Mouse (Mus musculus): ENCODE results near the gene Prkar2a. TPM values are rescaled to one million over a fixed set of nuclear protein-coding genes. Genes with fewer than 3 reads are reported as not detected.

Prkar2a gene
- polyA plus RNA-seq, 1 experiment from 2014 or later = 28.8 TPM

GRCm38 (mm10) chr9:108787080-108787479 is 98.0 kb downstream of the Prkar2a start:
- Histone ChIP-seq H3K27me3 (ENCODE audit: control insufficient read depth, insufficient read depth, low read length) (no peaks in the 10 kb centered on the region), H3K36me3 (ENCODE audit: control insufficient read depth, insufficient read depth, low read length) (peaks cover 13% of the 10 kb centered on the region; the same call in 1 of the 2 replicates), H3K9me3 (ENCODE audit: control insufficient read depth, low read length) (no peaks in the 10 kb centered on the region), H3K4me3 (ENCODE audit: low read length) (no peak overlapping the region), H3K4me1 (ENCODE audit: control insufficient read depth, insufficient read depth, low read length) (peaks cover 33% of the 10 kb centered on the region), H3K9ac (ENCODE audit: low read depth, low read length) (no peak overlapping the region), H3K4me2 (replicated peaks; ENCODE audit: low read depth, low read length) (no peak overlapping the region), H3K27ac (ENCODE audit: low read depth, low read length) (no peak overlapping the region)
- 89% methylated on average over 2 of the region's 2 CpGs for WGBS
- no peak for ATAC-seq (ENCODE audit: low FRiP score, low TSS enrichment)

DNA sequence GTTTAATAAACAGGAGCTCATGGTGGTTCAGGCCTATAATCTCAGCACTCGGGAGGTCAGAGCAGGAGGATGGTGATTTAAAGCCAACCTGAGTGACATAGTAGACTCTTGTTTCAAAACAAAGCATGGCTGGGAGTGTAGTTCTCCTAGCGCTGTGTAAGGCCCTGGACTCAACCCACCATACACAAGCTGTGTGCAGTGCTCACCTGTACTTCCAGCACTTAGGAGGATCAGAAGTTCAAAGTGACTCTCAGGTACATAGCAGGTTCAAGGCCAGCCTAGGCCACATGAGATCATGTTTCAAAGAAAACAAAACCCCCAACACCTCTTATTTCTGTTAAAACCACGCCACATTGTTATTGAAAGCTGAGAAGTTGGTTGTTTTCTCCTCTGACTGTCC is 99.6 kb downstream of the Prkar2a start:
- no peaks in the 10 kb centered on the region for H3K27me3 ChIP-seq (ENCODE audit: control insufficient read depth, insufficient read depth, low read length)
- 33% methylated on average over 3 of the region's 3 CpGs for WGBS
- no peak for ATAC-seq (ENCODE audit: low FRiP score, low TSS enrichment)
- no peak overlapping the region for H3K9ac ChIP-seq (ENCODE audit: low read depth, low read length)
- no peak overlapping the region for H3K4me3 ChIP-seq (ENCODE audit: low read length)
- no peak overlapping the region for H3K4me2 ChIP-seq (replicated peaks; ENCODE audit: low read depth, low read length)
- H3K4me1 ChIP-seq (ENCODE audit: control insufficient read depth, insufficient read depth, low read length) = peaks cover 44% of the 10 kb centered on the region
- H3K36me3 ChIP-seq (ENCODE audit: control insufficient read depth, insufficient read depth, low read length) = peaks cover 13% of the 10 kb centered on the region; the same call in 1 of the 2 replicates
- no peak overlapping the region for H3K27ac ChIP-seq (ENCODE audit: low read depth, low read length)
- no peaks in the 10 kb centered on the region for H3K9me3 ChIP-seq (ENCODE audit: control insufficient read depth, low read length)

DNA sequence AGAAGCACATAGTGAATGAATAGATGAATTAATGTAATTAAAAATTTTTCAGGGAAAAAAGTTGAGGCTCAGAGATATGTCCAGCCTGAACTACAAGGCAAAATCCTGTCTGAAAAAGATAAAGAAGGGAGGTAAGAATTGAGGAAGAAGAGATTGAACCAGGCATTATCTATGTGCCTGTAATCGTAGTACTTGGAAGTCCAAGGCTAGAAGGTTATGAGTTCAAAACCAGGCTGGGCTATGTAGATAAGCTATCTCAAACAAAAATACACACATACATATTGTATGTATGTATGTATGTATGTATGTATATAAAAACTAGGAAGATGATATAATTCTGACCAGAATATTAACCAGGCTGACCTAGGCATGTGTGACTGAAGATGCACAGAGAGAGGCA is 103.2 kb downstream of the Prkar2a start:
- H3K4me2 ChIP-seq (replicated peaks; ENCODE audit: low read depth, low read length) = no peak overlapping the region
- no peaks in the 10 kb centered on the region for H3K9me3 ChIP-seq (ENCODE audit: control insufficient read depth, low read length)
- H3K36me3 ChIP-seq (ENCODE audit: control insufficient read depth, insufficient read depth, low read length) = peaks cover 21% of the 10 kb centered on the region
- H3K4me1 ChIP-seq (ENCODE audit: control insufficient read depth, insufficient read depth, low read length) = peaks cover 51% of the 10 kb centered on the region
- WGBS = 85% methylated on average over 1 of the region's 1 CpGs
- H3K9ac ChIP-seq (ENCODE audit: low read depth, low read length) = no peak overlapping the region
- no peak overlapping the region for H3K27ac ChIP-seq (ENCODE audit: low read depth, low read length)
- ATAC-seq (ENCODE audit: low FRiP score, low TSS enrichment) = no peak
- H3K4me3 ChIP-seq (ENCODE audit: low read length) = no peak overlapping the region
- H3K27me3 ChIP-seq (ENCODE audit: control insufficient read depth, insufficient read depth, low read length) = no peaks in the 10 kb centered on the region

- H3K27ac ChIP-seq (ENCODE audit: low read depth, low read length) = no peak overlapping the region
- no peaks in the 10 kb centered on the region for H3K27me3 ChIP-seq (ENCODE audit: control insufficient read depth, insufficient read depth, low read length)
- 58% methylated on average over 3 of the region's 3 CpGs for WGBS
- no peaks in the 10 kb centered on the region for H3K9me3 ChIP-seq (ENCODE audit: control insufficient read depth, low read length)
- no peak overlapping the region for H3K4me3 ChIP-seq (ENCODE audit: low read length)
- peaks cover 24% of the 10 kb centered on the region for H3K36me3 ChIP-seq (ENCODE audit: control insufficient read depth, insufficient read depth, low read length)
- H3K9ac ChIP-seq (ENCODE audit: low read depth, low read length) = no peak overlapping the region
- ATAC-seq (ENCODE audit: low FRiP score, low TSS enrichment) = no peak
- no peak overlapping the region for H3K4me2 ChIP-seq (replicated peaks; ENCODE audit: low read depth, low read length)
- peaks cover 48% of the 10 kb centered on the region for H3K4me1 ChIP-seq (ENCODE audit: control insufficient read depth, insufficient read depth, low read length)
Observed at GRCm38 (mm10) chr9:108792730-108793129, 103.6 kb downstream of the Prkar2a start.

GRCm38 (mm10) chr9:108795281-108795680 is 106.2 kb downstream of the Prkar2a start:
- H3K9me3 ChIP-seq (ENCODE audit: control insufficient read depth, low read length) = no peaks in the 10 kb centered on the region
- H3K9ac ChIP-seq (ENCODE audit: low read depth, low read length) = no peak overlapping the region
- no peak for ATAC-seq (ENCODE audit: low FRiP score, low TSS enrichment)
- no peaks in the 10 kb centered on the region for H3K27me3 ChIP-seq (ENCODE audit: control insufficient read depth, insufficient read depth, low read length)
- H3K4me1 ChIP-seq (ENCODE audit: control insufficient read depth, insufficient read depth, low read length) = peaks cover 45% of the 10 kb centered on the region
- H3K36me3 ChIP-seq (ENCODE audit: control insufficient read depth, insufficient read depth, low read length) = peaks cover 48% of the 10 kb centered on the region
- peak overlapping the region; percentile 26 for H3K4me2 ChIP-seq (replicated peaks; ENCODE audit: low read depth, low read length)
- H3K4me3 ChIP-seq (ENCODE audit: low read length) = no peak overlapping the region
- 39% methylated on average over 2 of the region's 2 CpGs for WGBS
- H3K27ac ChIP-seq (ENCODE audit: low read depth, low read length) = peak overlapping the region; percentile 51; the same call in 1 of the 2 replicates

GRCm38 (mm10) chr9:108795762-108796161 is 106.6 kb downstream of the Prkar2a start:
- no peak overlapping the region; the same call in 1 of the 2 replicates for H3K4me3 ChIP-seq (ENCODE audit: low read length)
- peak; percentile 68 for ATAC-seq (ENCODE audit: low FRiP score, low TSS enrichment)
- H3K36me3 ChIP-seq (ENCODE audit: control insufficient read depth, insufficient read depth, low read length) = peaks cover 49% of the 10 kb centered on the region
- 0 out of 2 replicates have a peak overlapping the region, but pooled peaks have one; percentile 34 for H3K9ac ChIP-seq (ENCODE audit: low read depth, low read length)
- H3K27me3 ChIP-seq (ENCODE audit: control insufficient read depth, insufficient read depth, low read length) = no peaks in the 10 kb centered on the region
- H3K9me3 ChIP-seq (ENCODE audit: control insufficient read depth, low read length) = no peaks in the 10 kb centered on the region
- peaks cover 45% of the 10 kb centered on the region for H3K4me1 ChIP-seq (ENCODE audit: control insufficient read depth, insufficient read depth, low read length)
- peak overlapping the region; percentile 26 for H3K4me2 ChIP-seq (replicated peaks; ENCODE audit: low read depth, low read length)
- WGBS = 25% methylated on average over 11 of the region's 11 CpGs
- peak overlapping the region; percentile 51; the same call in 1 of the 2 replicates for H3K27ac ChIP-seq (ENCODE audit: low read depth, low read length)

DNA sequence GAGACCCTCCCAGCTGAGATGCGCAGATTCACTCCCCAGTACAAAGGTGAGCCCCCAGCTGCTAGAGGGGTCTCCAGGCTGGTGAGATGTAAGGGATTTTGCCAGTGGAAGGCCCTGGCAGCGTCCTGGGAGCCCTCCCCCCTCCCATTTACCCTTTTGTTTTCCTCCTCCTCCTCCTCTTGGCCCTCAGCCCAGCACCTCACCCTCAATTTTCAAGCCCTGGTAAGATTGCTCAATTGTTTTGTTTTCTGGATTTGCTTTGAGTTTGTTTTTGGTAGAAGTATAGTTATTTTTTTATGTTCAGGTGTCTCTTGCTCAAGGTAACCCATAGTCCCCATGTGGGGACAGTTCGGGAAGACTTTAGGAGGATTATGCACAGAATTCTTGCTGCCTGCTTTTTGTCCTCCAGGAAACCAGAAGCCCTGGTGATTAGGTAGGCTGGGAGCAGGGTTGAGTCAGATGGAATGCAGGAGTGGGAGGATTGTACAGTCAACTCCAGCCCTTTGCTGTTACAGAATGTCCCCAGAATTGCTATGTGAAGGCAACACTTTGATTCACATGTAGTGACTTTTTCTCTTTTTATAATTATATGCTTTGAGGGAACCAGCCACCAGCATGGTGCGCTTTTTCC is 107.4 kb downstream of the Prkar2a start:
- Histone ChIP-seq H3K4me2 (replicated peaks; ENCODE audit: low read depth, low read length) (no peak overlapping the region), H3K9me3 (ENCODE audit: control insufficient read depth, low read length) (no peaks in the 10 kb centered on the region), H3K36me3 (ENCODE audit: control insufficient read depth, insufficient read depth, low read length) (peaks cover 53% of the 10 kb centered on the region), H3K27me3 (ENCODE audit: control insufficient read depth, insufficient read depth, low read length) (no peaks in the 10 kb centered on the region), H3K4me3 (ENCODE audit: low read length) (no peak overlapping the region; the same call in 1 of the 2 replicates), H3K4me1 (ENCODE audit: control insufficient read depth, insufficient read depth, low read length) (peaks cover 45% of the 10 kb centered on the region), H3K27ac (ENCODE audit: low read depth, low read length) (peak overlapping the region; percentile 51; the same call in 1 of the 2 replicates), H3K9ac (ENCODE audit: low read depth, low read length) (no peak overlapping the region)
- no peak for ATAC-seq (ENCODE audit: low FRiP score, low TSS enrichment)
- 77% methylated on average over 4 of the region's 4 CpGs for WGBS

DNA sequence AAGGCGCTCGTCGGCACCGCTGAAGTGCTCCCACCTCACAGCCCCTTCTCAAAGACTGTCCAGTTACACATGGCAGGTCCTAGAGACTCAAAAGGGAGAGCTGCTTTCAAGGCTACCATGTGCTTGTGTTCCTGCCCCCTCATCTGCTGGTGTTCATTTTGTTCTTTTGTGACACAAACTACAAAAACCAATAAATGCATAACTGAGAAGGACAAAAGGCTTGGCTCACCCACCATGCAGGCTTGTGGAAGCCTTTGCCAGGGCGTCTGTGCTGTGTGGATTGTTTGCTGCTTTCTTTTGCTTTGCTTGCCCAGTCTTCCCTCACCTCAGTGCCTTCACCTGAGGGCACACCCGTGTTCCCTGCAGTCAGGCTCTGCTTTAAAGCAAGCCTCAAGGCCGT is 108.4 kb downstream of the Prkar2a start:
- WGBS = 89% methylated on average over 7 of the region's 7 CpGs
- no peak overlapping the region for H3K4me2 ChIP-seq (replicated peaks; ENCODE audit: low read depth, low read length)
- no peak overlapping the region for H3K4me3 ChIP-seq (ENCODE audit: low read length)
- no peaks in the 10 kb centered on the region for H3K27me3 ChIP-seq (ENCODE audit: control insufficient read depth, insufficient read depth, low read length)
- H3K9me3 ChIP-seq (ENCODE audit: control insufficient read depth, low read length) = no peaks in the 10 kb centered on the region
- H3K9ac ChIP-seq (ENCODE audit: low read depth, low read length) = no peak overlapping the region
- no peak overlapping the region for H3K27ac ChIP-seq (ENCODE audit: low read depth, low read length)
- H3K36me3 ChIP-seq (ENCODE audit: control insufficient read depth, insufficient read depth, low read length) = peaks cover 63% of the 10 kb centered on the region
- ATAC-seq (ENCODE audit: low FRiP score, low TSS enrichment) = no peak
- peaks cover 40% of the 10 kb centered on the region for H3K4me1 ChIP-seq (ENCODE audit: control insufficient read depth, insufficient read depth, low read length)

DNA sequence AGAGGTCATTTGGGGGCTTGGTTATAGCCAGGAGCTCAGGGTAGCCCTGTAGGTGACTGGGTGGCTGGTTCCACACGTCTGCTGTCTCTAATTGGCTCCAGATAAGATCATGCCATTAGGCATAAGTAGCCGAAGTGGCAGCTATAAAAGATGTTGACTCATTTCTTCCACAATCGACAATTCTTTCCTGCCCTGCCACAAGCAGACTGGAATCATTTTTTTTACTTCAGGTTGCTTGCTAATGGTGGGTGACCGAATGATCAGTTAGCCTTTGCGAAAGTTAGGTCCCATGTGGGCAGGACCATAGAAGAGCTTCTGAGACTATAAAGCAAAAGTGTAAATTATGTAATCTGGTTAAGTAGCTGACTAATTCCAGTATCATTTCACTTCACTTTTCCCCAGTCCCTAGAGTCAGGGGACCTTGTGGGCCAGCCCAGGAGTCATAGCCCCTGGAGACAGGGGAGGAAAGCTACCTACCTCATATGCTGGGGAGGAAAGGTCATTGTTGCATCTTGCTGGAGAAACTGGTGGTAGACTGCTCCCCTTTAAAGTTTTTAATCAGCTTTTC is 109.5 kb downstream of the Prkar2a start:
- WGBS = 71% methylated on average over 5 of the region's 5 CpGs
- Histone ChIP-seq H3K9me3 (ENCODE audit: control insufficient read depth, low read length) (no peaks in the 10 kb centered on the region), H3K36me3 (ENCODE audit: control insufficient read depth, insufficient read depth, low read length) (peaks cover 72% of the 10 kb centered on the region), H3K4me3 (ENCODE audit: low read length) (no peak overlapping the region), H3K4me2 (replicated peaks; ENCODE audit: low read depth, low read length) (no peak overlapping the region), H3K9ac (ENCODE audit: low read depth, low read length) (no peak overlapping the region), H3K27ac (ENCODE audit: low read depth, low read length) (no peak overlapping the region), H3K4me1 (ENCODE audit: control insufficient read depth, insufficient read depth, low read length) (peaks cover 30% of the 10 kb centered on the region), H3K27me3 (ENCODE audit: control insufficient read depth, insufficient read depth, low read length) (no peaks in the 10 kb centered on the region)
- no peak for ATAC-seq (ENCODE audit: low FRiP score, low TSS enrichment)

Data from kidney, embryonic 14.5 days (tissue).